Mouse (Mus musculus): Measurements from ENCODE around the gene Enox1. TPM values are rescaled to one million over a fixed set of nuclear protein-coding genes. Genes with fewer than 3 reads are reported as not detected.

Gene Enox1
- polyA plus RNA-seq, 1 experiment from 2014 or later, result 1.9 TPM

- ATAC-seq (replicated peaks; ENCODE audit: extremely low read depth, insufficient read depth, low FRiP score), result peak; percentile 93
- Histone ChIP-seq H3K4me1 (ENCODE audit: control insufficient read depth, insufficient read depth, low read length) (peaks cover 22% of the 10 kb centered on the region), H3K27ac (ENCODE audit: low read length) (peak overlapping the region; percentile 76), H3K4me3 (ENCODE audit: low read length) (no peak overlapping the region), H3K9me3 (replicated peaks; ENCODE audit: control insufficient read depth, low read length) (no peaks in the 10 kb centered on the region), H3K36me3 (ENCODE audit: control insufficient read depth, insufficient read depth) (no peaks in the 10 kb centered on the region), H3K27me3 (ENCODE audit: control insufficient read depth, insufficient read depth, low read length) (no peaks in the 10 kb centered on the region), H3K9ac (ENCODE audit: low read length) (no peak overlapping the region), H3K4me2 (ENCODE audit: low read depth, low read length) (0 out of 2 replicates have a peak overlapping the region, but pooled peaks have one; percentile 2)
- 24% methylated on average over 7 of the region's 7 CpGs for WGBS
Observed at GRCm38 (mm10) chr14:77557446-77558070, 401.0 kb downstream of the Enox1 start.

GRCm38 (mm10) chr14:77558910-77559309, 402.3 kb downstream of the Enox1 start:
- no peak for ATAC-seq (replicated peaks; ENCODE audit: extremely low read depth, insufficient read depth, low FRiP score)
- Histone ChIP-seq H3K9me3 (replicated peaks; ENCODE audit: control insufficient read depth, low read length) (no peaks in the 10 kb centered on the region), H3K4me1 (ENCODE audit: control insufficient read depth, insufficient read depth, low read length) (peaks cover 22% of the 10 kb centered on the region), H3K36me3 (ENCODE audit: control insufficient read depth, insufficient read depth) (no peaks in the 10 kb centered on the region), H3K27ac (ENCODE audit: low read length) (no peak overlapping the region), H3K4me2 (ENCODE audit: low read depth, low read length) (no peak overlapping the region), H3K4me3 (ENCODE audit: low read length) (no peak overlapping the region), H3K27me3 (ENCODE audit: control insufficient read depth, insufficient read depth, low read length) (no peaks in the 10 kb centered on the region), H3K9ac (ENCODE audit: low read length) (no peak overlapping the region)
- WGBS, result 97% methylated on average over 3 of the region's 3 CpGs

- Histone ChIP-seq H3K9ac (ENCODE audit: low read length) (no peak overlapping the region), H3K4me2 (ENCODE audit: low read depth, low read length) (no peak overlapping the region), H3K36me3 (ENCODE audit: control insufficient read depth, insufficient read depth) (no peaks in the 10 kb centered on the region), H3K27ac (ENCODE audit: low read length) (no peak overlapping the region), H3K27me3 (ENCODE audit: control insufficient read depth, insufficient read depth, low read length) (no peaks in the 10 kb centered on the region), H3K4me1 (ENCODE audit: control insufficient read depth, insufficient read depth, low read length) (peaks cover 22% of the 10 kb centered on the region), H3K4me3 (ENCODE audit: low read length) (no peak overlapping the region), H3K9me3 (replicated peaks; ENCODE audit: control insufficient read depth, low read length) (no peaks in the 10 kb centered on the region)
- 57% methylated on average over 5 of the region's 5 CpGs for WGBS
- no peak for ATAC-seq (replicated peaks; ENCODE audit: extremely low read depth, insufficient read depth, low FRiP score)
Observed at GRCm38 (mm10) chr14:77559792-77560191, 403.2 kb downstream of the Enox1 start.

- Histone ChIP-seq H3K9me3 (replicated peaks; ENCODE audit: control insufficient read depth, low read length) (no peaks in the 10 kb centered on the region), H3K27me3 (ENCODE audit: control insufficient read depth, insufficient read depth, low read length) (no peaks in the 10 kb centered on the region), H3K9ac (ENCODE audit: low read length) (no peak overlapping the region), H3K36me3 (ENCODE audit: control insufficient read depth, insufficient read depth) (no peaks in the 10 kb centered on the region), H3K4me3 (ENCODE audit: low read length) (no peak overlapping the region), H3K27ac (ENCODE audit: low read length) (peak overlapping the region; percentile 38), H3K4me1 (ENCODE audit: control insufficient read depth, insufficient read depth, low read length) (peaks cover 20% of the 10 kb centered on the region), H3K4me2 (ENCODE audit: low read depth, low read length) (no peak overlapping the region)
- no peak for ATAC-seq (replicated peaks; ENCODE audit: extremely low read depth, insufficient read depth, low FRiP score)
- WGBS, result 55% methylated on average over 6 of the region's 6 CpGs
Observed at GRCm38 (mm10) chr14:77561808-77562583, 405.4 kb downstream of the Enox1 start.

- H3K4me2 ChIP-seq (ENCODE audit: low read depth, low read length), result no peak overlapping the region
- WGBS, result 82% methylated on average over 5 of the region's 5 CpGs
Observed at GRCm38 (mm10) chr14:77563922-77564321, 407.4 kb downstream of the Enox1 start.

GRCm38 (mm10) chr14:77567120-77567519, 410.6 kb downstream of the Enox1 start:
- no peaks in the 10 kb centered on the region for H3K27me3 ChIP-seq (ENCODE audit: control insufficient read depth, insufficient read depth, low read length)
- H3K4me3 ChIP-seq (ENCODE audit: low read length), result no peak overlapping the region
- H3K4me1 ChIP-seq (ENCODE audit: control insufficient read depth, insufficient read depth, low read length), result no peaks in the 10 kb centered on the region; the same call in 1 of the 2 replicates
- H3K9ac ChIP-seq (ENCODE audit: low read length), result no peak overlapping the region
- no peak for ATAC-seq (replicated peaks; ENCODE audit: extremely low read depth, insufficient read depth, low FRiP score)
- no peak overlapping the region for H3K4me2 ChIP-seq (ENCODE audit: low read depth, low read length)
- H3K27ac ChIP-seq (ENCODE audit: low read length), result no peak overlapping the region
- H3K9me3 ChIP-seq (replicated peaks; ENCODE audit: control insufficient read depth, low read length), result no peaks in the 10 kb centered on the region
- H3K36me3 ChIP-seq (ENCODE audit: control insufficient read depth, insufficient read depth), result no peaks in the 10 kb centered on the region
- WGBS, result 60% methylated on average over 2 of the region's 2 CpGs

More at GRCm38 (mm10) chr14:77563922-77564321, 407.4 kb downstream of the Enox1 start:
- H3K9ac ChIP-seq (ENCODE audit: low read length), result no peak overlapping the region
- no peak overlapping the region for H3K4me3 ChIP-seq (ENCODE audit: low read length)
- H3K27ac ChIP-seq (ENCODE audit: low read length), result no peak overlapping the region
- ATAC-seq (replicated peaks; ENCODE audit: extremely low read depth, insufficient read depth, low FRiP score), result no peak
- H3K27me3 ChIP-seq (ENCODE audit: control insufficient read depth, insufficient read depth, low read length), result no peaks in the 10 kb centered on the region
- H3K4me1 ChIP-seq (ENCODE audit: control insufficient read depth, insufficient read depth, low read length), result peaks cover 7% of the 10 kb centered on the region; the same call in 1 of the 2 replicates
- no peaks in the 10 kb centered on the region for H3K9me3 ChIP-seq (replicated peaks; ENCODE audit: control insufficient read depth, low read length)
- H3K36me3 ChIP-seq (ENCODE audit: control insufficient read depth, insufficient read depth), result no peaks in the 10 kb centered on the region

GRCm38 (mm10) chr14:77574436-77574835, 417.9 kb downstream of the Enox1 start:
- WGBS, result 28% methylated on average over 3 of the region's 3 CpGs
- Histone ChIP-seq H3K27ac (ENCODE audit: low read length) (no peak overlapping the region), H3K9ac (ENCODE audit: low read length) (no peak overlapping the region), H3K4me3 (ENCODE audit: low read length) (no peak overlapping the region), H3K4me2 (ENCODE audit: low read depth, low read length) (no peak overlapping the region), H3K27me3 (ENCODE audit: control insufficient read depth, insufficient read depth, low read length) (no peaks in the 10 kb centered on the region), H3K4me1 (ENCODE audit: control insufficient read depth, insufficient read depth, low read length) (peaks cover 11% of the 10 kb centered on the region), H3K36me3 (ENCODE audit: control insufficient read depth, insufficient read depth) (no peaks in the 10 kb centered on the region), H3K9me3 (replicated peaks; ENCODE audit: control insufficient read depth, low read length) (no peaks in the 10 kb centered on the region)
- ATAC-seq (replicated peaks; ENCODE audit: extremely low read depth, insufficient read depth, low FRiP score), result no peak

GRCm38 (mm10) chr14:77576411-77576810, 419.8 kb downstream of the Enox1 start:
- ATAC-seq (replicated peaks; ENCODE audit: extremely low read depth, insufficient read depth, low FRiP score), result no peak
- no peaks in the 10 kb centered on the region for H3K27me3 ChIP-seq (ENCODE audit: control insufficient read depth, insufficient read depth, low read length)
- no peaks in the 10 kb centered on the region for H3K9me3 ChIP-seq (replicated peaks; ENCODE audit: control insufficient read depth, low read length)
- H3K4me2 ChIP-seq (ENCODE audit: low read depth, low read length), result no peak overlapping the region
- no peaks in the 10 kb centered on the region for H3K36me3 ChIP-seq (ENCODE audit: control insufficient read depth, insufficient read depth)
- 78% methylated on average over 5 of the region's 5 CpGs for WGBS
- H3K27ac ChIP-seq (ENCODE audit: low read length), result no peak overlapping the region
- H3K4me1 ChIP-seq (ENCODE audit: control insufficient read depth, insufficient read depth, low read length), result peaks cover 28% of the 10 kb centered on the region
- H3K9ac ChIP-seq (ENCODE audit: low read length), result no peak overlapping the region
- H3K4me3 ChIP-seq (ENCODE audit: low read length), result no peak overlapping the region
